Mouse (Mus musculus): ENCODE measurements around the gene Lrrc71. TPM values are rescaled to one million over a fixed set of nuclear protein-coding genes. Genes with fewer than 3 reads are reported as not detected.
A peak's percentile ranks its signal among the peaks of the same experiment; 100 is the strongest.

Gene Lrrc71
- total RNA-seq, 2 experiments from 2014 or later: 0.20 to 0.49 TPM

DNA sequence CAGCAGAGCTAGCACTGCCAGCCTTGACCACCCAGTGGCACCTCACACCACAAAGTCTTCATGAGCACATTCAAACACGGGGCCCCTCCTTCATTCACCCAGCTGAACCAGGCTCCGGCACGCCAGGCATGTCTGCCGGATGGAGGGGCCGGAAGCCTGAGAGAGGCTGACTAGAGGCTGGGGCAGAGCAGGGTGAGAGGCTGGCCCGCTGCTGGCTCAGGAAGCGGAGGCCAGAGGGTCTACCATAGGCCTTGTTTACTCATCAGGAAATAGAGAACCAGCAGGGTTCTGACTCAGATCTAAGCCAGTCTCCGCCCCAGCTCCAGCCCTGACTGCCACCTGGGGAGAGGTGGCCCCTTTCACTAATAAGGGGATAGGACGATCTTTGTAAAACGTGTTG is 16.7 kb upstream of the Lrrc71 start:
- intact Hi-C loops (cut with DNase I): no loop called here

DNA sequence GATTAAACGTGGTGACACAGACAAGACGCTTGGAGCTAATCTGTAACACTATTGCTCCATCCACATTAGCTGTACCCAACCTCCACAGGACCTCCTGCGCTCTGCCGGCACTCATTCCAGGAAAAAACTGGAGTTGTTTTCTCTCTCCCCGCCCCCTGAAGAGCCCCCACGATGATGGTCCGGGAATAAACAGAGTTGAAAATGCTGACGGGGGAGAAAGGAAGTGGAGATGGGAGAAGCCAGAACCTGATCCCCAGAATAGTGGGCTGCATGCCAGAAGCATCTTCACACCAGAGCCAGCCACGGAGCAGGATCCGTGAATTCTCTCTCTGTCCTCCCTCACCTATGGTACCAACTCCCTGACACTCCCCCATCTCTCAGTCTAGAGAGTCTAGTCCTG is 16.1 kb upstream of the Lrrc71 start:
- intact Hi-C loops (cut with DNase I): no loop called here
- DNase-seq: no peak

More for the DNA sequence above, 16.7 kb upstream of the Lrrc71 start:
- DNase-seq: no peak

- DNase-seq: peak; percentile 59 to 73
- intact Hi-C loops (cut with DNase I): no loop called here
Measured at GRCm38 (mm10) chr3:87763683-87764289, 15.4 kb upstream of the Lrrc71 start.

- no peak for DNase-seq
- intact Hi-C loops (cut with DNase I): no loop called here
Measured at GRCm38 (mm10) chr3:87763202-87763601, 14.8 kb upstream of the Lrrc71 start.

DNA sequence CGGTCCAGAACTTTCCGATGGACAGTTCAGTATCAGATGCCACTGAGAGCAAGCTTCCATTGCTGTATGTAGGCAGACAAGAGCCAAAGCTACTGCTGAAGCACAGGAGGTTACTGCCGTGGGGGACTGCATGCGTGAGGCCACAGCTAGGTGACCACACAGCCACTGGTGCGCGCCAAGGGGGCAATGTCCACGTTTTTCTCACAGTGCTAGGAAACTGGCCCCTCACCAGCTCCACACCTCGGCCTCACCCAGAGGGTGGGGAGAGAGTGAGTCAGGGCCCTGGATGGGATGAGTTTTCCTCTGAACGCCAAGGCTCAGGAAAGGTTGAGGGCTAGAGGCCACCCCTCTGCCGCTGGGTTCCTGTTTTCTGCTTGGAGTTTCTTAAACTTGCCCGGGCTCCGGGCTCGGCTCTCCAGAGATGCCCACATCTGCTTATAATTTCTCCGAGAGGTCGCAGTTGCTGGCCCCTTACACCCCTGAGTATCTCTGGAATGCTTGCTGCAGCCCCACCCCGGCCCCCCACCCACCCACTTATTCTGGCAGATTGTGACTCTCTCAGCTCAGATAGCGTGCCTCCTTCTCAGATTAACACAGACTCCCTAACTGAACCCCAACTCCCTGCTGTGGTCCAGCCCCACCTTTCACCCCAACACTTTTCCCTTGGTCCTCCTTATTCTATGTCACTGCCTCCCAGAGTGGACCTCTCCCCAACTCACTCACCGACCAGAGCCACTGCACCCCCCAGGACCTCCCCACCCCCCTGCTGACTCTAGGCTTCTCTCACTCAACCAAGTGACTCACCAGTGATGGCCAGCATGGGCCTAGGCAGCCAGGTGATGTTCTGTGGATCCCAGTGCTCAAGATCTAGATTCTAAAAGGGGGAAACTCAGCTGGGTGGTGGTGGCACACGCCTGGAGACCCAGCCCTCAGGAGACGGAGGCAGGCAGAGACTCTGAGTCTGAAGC is 13.3 kb upstream of the Lrrc71 start:
- intact Hi-C loops (cut with DNase I): no loop called here
- DNase-seq: no peak

DNA sequence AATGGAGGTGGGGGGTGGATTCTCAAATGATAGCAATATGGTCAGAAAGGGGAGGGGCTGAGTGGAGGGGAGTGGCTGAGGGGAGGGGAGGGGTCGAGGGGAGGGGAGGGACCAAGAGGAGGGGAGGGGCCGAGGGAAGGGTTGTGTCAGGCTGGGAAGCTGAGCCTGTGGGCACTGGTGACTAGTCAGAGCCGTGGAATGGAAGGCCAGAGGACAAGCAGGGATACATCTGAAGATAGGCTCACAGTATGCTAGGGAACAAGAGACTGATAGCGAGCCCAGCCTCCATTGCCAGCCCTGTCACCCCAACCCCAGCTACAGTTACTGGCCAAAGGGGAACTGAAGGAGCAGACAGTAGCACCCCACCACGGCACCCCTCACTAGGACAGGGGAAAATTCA is 10.2 kb upstream of the Lrrc71 start:
- DNase-seq: no peak
- intact Hi-C loops (cut with DNase I): loop anchor here (5.0 kb wide), 1 partner anchor 59 kb away; no protein-coding TSS in a partner anchor

DNA sequence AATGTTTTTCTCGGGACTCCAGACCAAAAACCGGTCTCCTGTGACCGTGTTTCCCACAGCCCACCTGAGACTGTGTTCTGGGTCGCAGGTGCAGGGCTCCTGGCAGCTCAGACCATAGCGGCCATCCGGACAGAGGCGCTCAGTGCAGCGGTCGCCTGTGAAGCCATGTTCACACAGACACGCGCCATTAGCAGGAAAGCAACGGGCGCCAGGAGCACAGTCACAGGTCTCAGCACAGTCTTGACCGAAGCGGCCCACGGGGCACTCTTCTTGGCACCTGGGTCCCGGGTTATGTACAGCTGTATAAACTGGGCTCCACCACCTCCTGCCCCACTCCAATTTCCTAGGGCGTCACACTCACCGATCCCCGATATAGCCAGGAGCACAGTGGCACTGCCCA is 8.1 kb upstream of the Lrrc71 start:
- intact Hi-C loops (cut with DNase I): loop anchor here (5.0 kb wide), 1 partner anchor 61 kb away; no protein-coding TSS in a partner anchor
- DNase-seq: no peak

DNA sequence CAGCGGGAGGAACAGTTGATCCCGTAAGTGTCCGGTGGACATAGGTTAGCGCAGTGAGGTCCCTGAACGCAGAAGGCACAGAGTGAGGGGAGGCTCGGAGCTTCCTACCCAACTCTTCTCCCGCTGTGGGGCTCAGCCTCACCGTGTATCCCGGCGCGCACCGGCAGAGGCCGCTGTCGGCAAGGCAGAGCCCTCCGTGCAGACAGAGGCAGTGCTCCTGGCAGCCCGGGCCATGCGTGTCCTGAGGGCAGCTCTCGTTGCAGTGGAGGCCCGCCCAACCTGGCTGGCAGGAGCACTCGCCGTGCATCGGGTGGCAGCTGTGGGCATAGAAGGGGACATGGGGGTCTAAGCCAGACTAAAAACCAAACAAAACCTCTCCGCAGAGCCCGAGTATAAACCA is 7.5 kb upstream of the Lrrc71 start:
- intact Hi-C loops (cut with DNase I): loop anchor here (5.0 kb wide), 1 partner anchor 61 kb away; no protein-coding TSS in a partner anchor
- DNase-seq: peak; percentile 81 to 84

DNA sequence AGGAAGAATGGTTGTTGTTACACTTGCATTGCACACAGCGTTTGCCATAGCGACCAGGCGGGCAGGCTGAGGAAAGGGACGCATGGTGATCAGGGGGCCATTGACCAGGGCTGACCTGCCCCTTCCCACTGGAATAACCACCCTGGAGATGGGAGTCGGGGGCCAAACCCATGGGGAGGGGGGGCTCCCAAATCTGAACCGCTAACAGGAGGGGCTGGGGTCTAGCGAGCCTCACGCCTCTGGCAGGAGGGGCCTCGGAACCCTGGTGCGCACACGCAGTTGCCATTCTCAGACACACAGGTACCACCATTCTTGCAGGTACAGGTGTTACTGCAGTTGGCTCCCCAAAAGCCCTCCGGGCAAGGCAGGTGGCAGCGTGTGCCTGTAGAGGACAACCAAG is 5.4 kb upstream of the Lrrc71 start:
- intact Hi-C loops (cut with DNase I): no loop called here
- DNase-seq: no peak

DNA sequence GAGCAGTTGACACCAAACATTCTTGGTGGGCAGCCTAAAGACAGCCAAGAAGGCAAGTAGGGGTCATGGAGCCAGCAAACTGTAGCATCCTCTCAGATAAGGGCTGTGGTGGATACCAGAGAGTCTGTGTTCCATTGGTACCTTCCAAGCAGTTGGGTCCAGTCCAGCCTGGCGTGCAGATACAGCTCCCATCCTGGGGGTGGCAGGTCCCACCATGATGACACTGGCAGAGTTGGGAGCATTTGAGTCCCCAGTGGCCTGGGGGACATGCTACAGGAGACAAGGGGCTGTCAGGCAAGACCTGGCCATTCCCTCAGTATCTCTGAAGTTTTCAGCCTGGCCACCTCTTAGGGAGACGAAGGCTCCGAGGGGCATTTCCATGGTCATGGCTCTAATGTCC is 4.1 kb upstream of the Lrrc71 start:
- no peak for DNase-seq
- intact Hi-C loops (cut with DNase I): no loop called here

DNA sequence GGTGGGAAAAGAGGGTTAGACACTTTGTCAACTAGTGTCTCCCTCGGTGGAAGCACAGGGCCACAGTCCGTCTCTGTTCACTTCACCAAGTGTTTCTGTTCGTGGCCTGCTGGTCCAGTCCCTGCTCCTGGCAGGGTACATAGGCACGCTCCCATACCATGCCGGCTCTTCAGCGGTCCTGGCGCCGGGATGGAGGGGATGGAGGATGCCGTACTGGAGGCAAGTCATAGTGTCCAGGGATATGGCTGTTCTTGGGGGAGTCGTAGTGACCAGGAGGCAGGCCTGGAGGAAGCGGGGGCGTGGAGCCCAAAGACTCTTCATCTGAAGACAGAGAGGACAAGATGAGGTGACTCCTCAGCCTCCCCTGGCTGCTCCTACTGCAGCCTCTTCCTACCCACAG is 1.6 kb upstream of the Lrrc71 start:
- intact Hi-C loops (cut with DNase I): loop anchor here (2.0 kb wide), 1 partner anchor 19 kb away; no protein-coding TSS in a partner anchor
- DNase-seq: no peak

- DNase-seq: peak; percentile 45 to 51
- intact Hi-C loops (cut with DNase I): loop anchor here (2.0 kb wide), 1 partner anchor 20 kb away; no protein-coding TSS in a partner anchor
Measured at GRCm38 (mm10) chr3:87749036-87749435, 611 bp upstream of the Lrrc71 start.

GRCm38 (mm10) chr3:87745036-87745659 is 3.3 kb downstream of the Lrrc71 start:
- no peak for DNase-seq
- intact Hi-C loops (cut with DNase I): no loop called here

- intact Hi-C loops (cut with DNase I): no loop called here
- no peak for DNase-seq
Measured at GRCm38 (mm10) chr3:87743927-87744326, 4.5 kb downstream of the Lrrc71 start.

GRCm38 (mm10) chr3:87742735-87743134 is 5.7 kb downstream of the Lrrc71 start:
- DNase-seq: no peak
- intact Hi-C loops (cut with DNase I): no loop called here

- intact Hi-C loops (cut with DNase I): no loop called here
- DNase-seq: no peak
Measured at GRCm38 (mm10) chr3:87742013-87742412, 6.4 kb downstream of the Lrrc71 start.

GRCm38 (mm10) chr3:87738906-87739305 is 9.5 kb downstream of the Lrrc71 start:
- intact Hi-C loops (cut with DNase I): no loop called here
- DNase-seq: no peak

DNA sequence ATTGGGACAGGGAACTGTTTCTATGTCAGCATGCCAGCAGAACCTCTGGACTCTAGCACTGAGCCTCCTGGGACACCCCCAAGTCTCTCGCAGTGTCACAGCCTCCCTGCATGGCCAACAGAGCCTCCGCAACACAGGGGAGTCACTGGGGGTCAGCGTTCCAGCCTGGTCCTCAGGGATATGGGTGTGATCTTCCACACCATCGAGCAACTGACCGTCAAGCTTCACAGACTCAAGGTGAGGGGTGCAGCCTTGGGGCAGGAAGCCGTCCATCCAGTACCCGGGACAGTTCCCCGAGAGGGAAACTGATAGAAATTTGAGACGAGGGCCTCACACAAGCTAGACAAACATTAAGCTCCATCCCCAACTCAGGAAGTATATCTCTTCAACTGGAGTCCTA is 13.1 kb downstream of the Lrrc71 start:
- DNase-seq: no peak
- intact Hi-C loops (cut with DNase I): no loop called here

DNA sequence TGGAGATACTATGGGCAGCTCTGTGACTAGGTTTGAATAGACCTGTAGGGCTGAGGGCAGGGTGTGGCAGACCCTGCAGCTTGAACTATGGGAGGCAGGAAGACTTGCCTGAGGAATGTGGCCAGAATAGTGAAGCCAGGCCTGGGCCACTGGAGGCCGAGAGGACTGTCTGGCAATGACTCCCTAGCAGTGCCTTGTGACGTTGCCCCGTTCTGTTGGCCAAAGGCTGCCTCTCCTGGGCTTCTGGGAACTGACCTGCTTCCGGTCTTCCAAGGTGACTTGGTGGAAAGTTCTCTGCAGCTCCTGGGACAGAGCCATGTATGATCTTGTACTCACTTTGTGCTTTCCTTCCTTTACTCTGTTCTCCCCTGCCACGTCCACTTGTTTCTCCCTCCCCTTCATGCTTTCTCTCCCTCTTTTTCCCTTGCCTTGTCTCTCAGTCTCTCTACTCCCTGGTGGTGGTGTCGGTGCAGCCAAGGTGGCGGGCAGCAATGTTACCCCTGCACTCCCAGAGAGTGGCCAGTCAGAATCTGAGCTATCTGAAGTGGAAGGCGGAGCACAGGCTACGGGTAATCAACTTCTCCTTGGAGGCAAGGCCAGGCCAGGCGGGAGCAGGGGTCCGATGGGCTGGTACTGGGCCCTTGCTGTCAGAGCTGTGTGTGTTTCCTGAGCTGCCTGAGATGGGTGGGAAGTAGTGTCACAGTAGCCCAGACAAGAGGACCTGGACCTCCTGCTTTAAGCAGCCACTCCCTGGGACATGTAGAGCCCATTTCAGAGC is 14.3 kb downstream of the Lrrc71 start:
- intact Hi-C loops (cut with DNase I): no loop called here
- DNase-seq: no peak

DNA sequence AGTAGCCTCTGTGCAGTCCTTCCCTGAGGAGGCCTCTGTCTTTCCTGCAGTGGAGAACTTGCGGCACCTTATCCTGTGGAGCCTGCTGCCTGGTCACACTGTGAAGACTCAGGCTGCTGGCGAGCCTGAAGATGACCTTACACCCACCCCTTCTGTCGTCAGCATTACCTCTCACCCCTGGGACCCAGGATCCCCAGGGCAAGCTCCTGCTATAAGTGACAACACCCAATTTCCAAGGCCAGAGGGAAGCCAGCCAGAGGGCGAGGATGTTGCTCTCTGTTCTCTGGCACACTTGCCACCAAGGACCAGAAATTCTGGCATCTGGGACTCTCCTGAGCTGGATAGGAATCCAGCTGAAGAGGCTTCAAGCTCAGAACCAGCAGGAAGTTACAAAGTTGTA is 15.3 kb downstream of the Lrrc71 start:
- intact Hi-C loops (cut with DNase I): no loop called here
- no peak for DNase-seq
